Mouse (Mus musculus): ENCODE data around the gene Kti12.

Kti12 gene

GRCm38 (mm10) chr4:108873746-108874145, 26.2 kb downstream of the Kti12 start:
- DNase-seq = no peak

GRCm38 (mm10) chr4:108877901-108878300, 30.3 kb downstream of the Kti12 start:
- DNase-seq = no peak

- DNase-seq = peak; percentile 2 to 23
Measured at GRCm38 (mm10) chr4:108878963-108879822, 31.6 kb downstream of the Kti12 start, which contains the start of gene Rab3b. Gene Rab3b (plus strand): TSS chr4:108879063.

- DNase-seq = no peak
Measured at GRCm38 (mm10) chr4:108883815-108884214, 36.2 kb downstream of the Kti12 start.

GRCm38 (mm10) chr4:108887456-108887855, 39.9 kb downstream of the Kti12 start:
- DNase-seq = no peak

- DNase-seq = no peak
Measured at GRCm38 (mm10) chr4:108890876-108891275, 43.3 kb downstream of the Kti12 start.

All from kidney, adult 8-10 months (tissue).